Mouse (Mus musculus) kidney, postnatal 0 days (tissue): ENCODE results near the gene Tbc1d24. TPM values are rescaled to one million over a fixed set of nuclear protein-coding genes. Genes with fewer than 3 reads are reported as not detected.

Experiments used
- ATAC-seq: fragments of 200-750 bp; cut with Nextera tagmentation; replicated peaks from 2 replicates; pipeline ENCODE4 v1.8.0; 2017; ENCODE audit warnings: low read depth, moderate number of reproducible peaks, moderate TSS enrichment, moderate library complexity; ENCODE audit not compliant: low FRiP score
- DNase-seq: peaks from one replicate; pipeline ENCODE4 v3.0.0-alpha.2; 2016; ENCODE audit warnings: low spot score
- H3K27ac ChIP-seq: fragments of 300-500 bp; sonication (generic); 2 replicates; pipeline ENCODE4 v1.5.1; 2014; ENCODE audit warnings: mild to moderate bottlenecking
- H3K27me3 ChIP-seq: fragments of 300-500 bp; sonication (generic); 2 replicates; pipeline ENCODE4 v1.6.1; 2014; ENCODE audit warnings: low read length, mixed read lengths; ENCODE audit not compliant: insufficient read depth
- H3K36me3 ChIP-seq: fragments of 300-500 bp; sonication (generic); 2 replicates; pipeline ENCODE4 v1.6.1; 2014; ENCODE audit warnings: low read length, mixed read lengths; ENCODE audit not compliant: insufficient read depth
- H3K4me1 ChIP-seq: fragments of 300-500 bp; sonication (generic); replicated peaks from 2 replicates; pipeline ENCODE4 v1.6.1; 2014; ENCODE audit warnings: antibody characterized with exemption, low read length, mixed read lengths; ENCODE audit not compliant: insufficient read depth
- H3K4me2 ChIP-seq: fragments of 300-500 bp; sonication (generic); 2 replicates; pipeline ENCODE4 v1.6.1; 2014; ENCODE audit warnings: mild to moderate bottlenecking, low read length, moderate library complexity, mixed read lengths
- H3K4me3 ChIP-seq: fragments of 300-500 bp; sonication (generic); replicated peaks from 2 replicates; pipeline ENCODE4 v1.5.1; 2014; ENCODE audit warnings: low read depth, low read length
- H3K9ac ChIP-seq: fragments of 300-500 bp; sonication (generic); 2 replicates; pipeline ENCODE4 v1.6.1; 2014; ENCODE audit warnings: low read depth, low read length
- H3K9me3 ChIP-seq: fragments of 300-500 bp; sonication (generic); replicated peaks from 2 replicates; pipeline ENCODE4 v1.6.1; 2016; ENCODE audit warnings: low read length, inconsistent platforms, mixed read lengths
- CTCF ChIP-seq: IDR thresholded peaks from 2 replicates; pipeline ENCODE4 v1.5.1; 2016; ENCODE audit warnings: antibody characterized with exemption, low read depth, mild to moderate bottlenecking, moderate library complexity
- WGBS: fragments of 180-500 bp; shearing (Covaris S2); extraction: QIAGEN DNeasy Blood & Tissue Kit; methylation state at CpG from one replicate; pipeline ENCODE4 v1.1.7; 2014; 5-methylcytosine and 5-hydroxymethylcytosine counted together
- polyA plus RNA-seq: library from polyadenylated mRNA; unstranded; fragments of >200 nt; fragmentation: Nextera tagmentation; extraction: Ambion mirVana; gene quantifications from 2 replicates; pipeline ENCODE4 v1.2.1, GENCODE M21; 2015

The Tbc1d24 gene
- polyA plus RNA-seq, 1 experiment from 2014 or later: 2.3 TPM

DNA sequence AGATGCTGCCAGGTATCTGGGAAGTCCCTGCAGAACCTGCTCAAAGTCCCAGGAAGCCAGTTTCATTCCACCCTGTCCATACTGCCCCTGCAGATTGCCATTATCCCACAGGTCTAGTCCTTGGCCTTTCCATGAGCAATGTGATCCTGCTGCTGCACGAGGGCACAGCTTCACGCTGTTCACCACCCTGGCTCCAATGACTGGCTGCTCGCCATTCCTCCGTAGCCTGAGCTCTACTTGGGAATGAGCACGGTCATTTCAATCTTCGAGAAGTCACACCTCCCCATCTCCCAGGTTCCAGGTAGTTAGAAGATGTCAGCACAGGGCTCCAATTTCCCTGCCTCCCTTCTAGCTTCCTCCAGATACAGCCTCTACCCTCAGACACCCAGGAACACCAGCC, 48.2 kb downstream of the Tbc1d24 start:
- Histone ChIP-seq H3K27ac (no peak overlapping the region), H3K4me1 (no peaks in the 10 kb centered on the region), H3K27me3 (no peaks in the 10 kb centered on the region), H3K9me3 (no peaks in the 10 kb centered on the region), H3K36me3 (0 out of 2 replicates have a peak, but pooled peaks cover 3% of the 10 kb centered on the region), H3K9ac (no peak overlapping the region), H3K4me3 (no peak overlapping the region), H3K4me2 (no peak overlapping the region)
- no peak for TF ChIP-seq CTCF
- DNase-seq (no peak), ATAC-seq (no peak)
- WGBS: 87% methylated on average over 6 of the region's 6 CpGs

DNA sequence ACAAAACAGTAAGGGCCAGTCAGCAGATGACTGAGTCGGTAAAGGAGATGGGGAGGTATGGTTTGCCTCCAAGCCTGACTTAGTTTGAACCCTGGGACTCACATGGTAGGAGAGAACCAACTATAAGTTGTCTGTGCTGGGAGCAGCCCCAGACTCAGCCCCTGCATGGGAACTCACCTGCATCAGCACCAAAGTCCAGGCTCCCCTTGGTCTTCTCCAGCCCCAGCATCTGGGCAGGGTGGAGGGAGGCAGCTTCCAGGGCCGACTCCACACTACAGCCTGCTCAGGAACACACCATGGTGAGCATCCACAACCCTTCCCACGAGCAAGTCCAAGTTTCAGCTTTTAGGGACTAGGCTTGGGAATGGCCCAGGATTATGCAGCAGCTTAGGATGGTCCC, 49.0 kb downstream of the Tbc1d24 start:
- no peak overlapping the region for H3K4me2 ChIP-seq
- no peak for ATAC-seq
- 0 out of 2 replicates have a peak, but pooled peaks cover 3% of the 10 kb centered on the region for H3K36me3 ChIP-seq
- H3K27ac ChIP-seq: no peak overlapping the region
- H3K9me3 ChIP-seq: no peaks in the 10 kb centered on the region
- no peaks in the 10 kb centered on the region for H3K27me3 ChIP-seq
- DNase-seq: no peak
- H3K9ac ChIP-seq: no peak overlapping the region
- no peak overlapping the region for H3K4me3 ChIP-seq
- no peak for TF ChIP-seq CTCF
- WGBS: 82% methylated on average over 3 of the region's 3 CpGs
- no peaks in the 10 kb centered on the region for H3K4me1 ChIP-seq

DNA sequence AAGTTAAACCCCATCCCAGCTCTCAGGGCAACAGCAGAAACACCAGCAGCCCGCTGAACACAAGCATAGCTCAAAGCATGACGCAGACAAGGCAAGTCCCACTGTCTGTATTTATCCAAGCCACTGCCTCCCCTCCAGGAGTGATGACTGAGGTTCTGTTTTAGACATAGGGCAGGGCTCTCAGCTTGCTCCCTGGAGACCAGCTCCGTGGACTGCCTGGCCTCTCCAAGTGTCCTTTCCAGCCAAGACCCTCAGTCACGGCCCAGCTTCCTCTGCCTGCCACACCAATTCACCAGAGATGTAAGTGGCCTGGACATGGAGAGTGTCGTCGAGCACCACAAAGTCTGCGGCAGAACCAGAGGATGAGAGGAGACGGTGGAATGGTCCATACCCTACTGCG, 49.6 kb downstream of the Tbc1d24 start:
- no peak for ATAC-seq
- H3K27ac ChIP-seq: no peak overlapping the region
- no peak overlapping the region for H3K9ac ChIP-seq
- H3K27me3 ChIP-seq: no peaks in the 10 kb centered on the region
- H3K4me3 ChIP-seq: no peak overlapping the region
- no peak overlapping the region for H3K4me2 ChIP-seq
- 0 out of 2 replicates have a peak, but pooled peaks cover 3% of the 10 kb centered on the region for H3K36me3 ChIP-seq
- 90% methylated on average over 9 of the region's 9 CpGs for WGBS
- DNase-seq: no peak
- no peaks in the 10 kb centered on the region for H3K9me3 ChIP-seq
- no peak for TF ChIP-seq CTCF
- no peaks in the 10 kb centered on the region for H3K4me1 ChIP-seq

DNA sequence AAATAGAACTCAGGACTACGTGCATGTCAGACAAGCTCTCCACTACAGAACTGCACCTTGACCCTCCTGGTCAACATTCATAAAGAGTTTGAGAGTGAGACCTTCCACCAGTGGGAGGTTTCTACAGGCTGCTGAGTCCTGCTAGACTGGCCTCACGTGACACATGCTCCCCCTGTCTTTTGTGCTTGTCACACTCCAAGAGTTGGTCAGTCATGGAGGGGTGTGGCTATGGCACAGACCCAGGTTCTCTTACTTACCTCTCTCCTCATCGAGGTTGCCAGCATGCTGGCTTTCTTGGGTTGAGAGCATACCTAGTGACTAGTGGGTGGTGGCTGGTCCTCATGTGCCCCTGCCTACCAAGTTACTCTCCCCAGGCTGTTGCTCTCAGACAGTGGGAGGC, 50.9 kb downstream of the Tbc1d24 start:
- peak; percentile 19 for DNase-seq
- ATAC-seq: peak; percentile 64

DNA sequence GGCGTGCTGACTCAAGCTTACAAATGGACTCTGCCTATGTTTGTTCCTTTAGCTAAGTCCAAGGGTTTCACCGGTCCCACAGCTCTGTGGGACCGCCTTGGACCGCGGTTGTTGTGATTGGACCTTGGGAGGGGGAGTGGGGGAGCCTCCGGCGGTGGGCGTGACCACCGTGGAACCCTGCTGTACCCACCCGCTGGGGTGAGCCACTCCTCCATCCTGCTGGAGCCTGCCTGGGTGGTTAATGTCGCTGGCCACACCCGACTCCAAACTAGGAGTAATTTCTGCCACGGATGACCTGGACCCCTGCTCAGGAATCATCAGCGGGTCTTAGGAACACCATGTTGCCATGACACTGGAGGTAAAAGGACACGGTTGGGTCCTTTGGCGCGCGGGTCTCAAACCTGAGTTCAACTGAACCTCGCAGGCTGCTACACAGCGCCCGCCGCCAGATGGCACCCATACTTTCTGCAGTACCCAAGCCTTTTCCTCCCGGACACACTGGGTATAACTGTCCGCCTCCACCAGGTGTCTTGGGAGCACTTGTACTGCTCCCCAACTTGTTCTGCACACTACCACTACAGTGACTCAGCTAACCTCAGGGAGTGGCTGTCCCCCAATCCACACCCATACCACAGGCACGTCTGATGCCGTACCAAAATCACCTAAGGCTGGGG, 53.3 kb downstream of the Tbc1d24 start:
- Histone ChIP-seq H3K27me3 (no peaks in the 10 kb centered on the region), H3K4me3 (peak overlapping the region; percentile 30), H3K27ac (no peak overlapping the region), H3K36me3 (0 out of 2 replicates have a peak, but pooled peaks cover 3% of the 10 kb centered on the region), H3K9me3 (no peaks in the 10 kb centered on the region), H3K9ac (peak overlapping the region; percentile 43; the same call in 1 of the 2 replicates), H3K4me2 (peak overlapping the region; percentile 68), H3K4me1 (no peaks in the 10 kb centered on the region)
- ATAC-seq (peak; percentile 83), DNase-seq (peak; percentile 93)
- under 1% methylated on average over 25 of the region's 26 CpGs for WGBS
- TF ChIP-seq CTCF: peak; percentile 88

More for the DNA sequence above, 50.9 kb downstream of the Tbc1d24 start:
- 55% methylated on average over 3 of the region's 3 CpGs for WGBS
- H3K27me3 ChIP-seq: no peaks in the 10 kb centered on the region
- no peaks in the 10 kb centered on the region for H3K4me1 ChIP-seq
- peak; percentile 6; the same call in 1 of the 2 replicates for TF ChIP-seq CTCF
- H3K9ac ChIP-seq: no peak overlapping the region
- H3K36me3 ChIP-seq: 0 out of 2 replicates have a peak, but pooled peaks cover 3% of the 10 kb centered on the region
- no peak overlapping the region for H3K27ac ChIP-seq
- H3K4me2 ChIP-seq: no peak overlapping the region
- no peaks in the 10 kb centered on the region for H3K9me3 ChIP-seq
- H3K4me3 ChIP-seq: no peak overlapping the region

DNA sequence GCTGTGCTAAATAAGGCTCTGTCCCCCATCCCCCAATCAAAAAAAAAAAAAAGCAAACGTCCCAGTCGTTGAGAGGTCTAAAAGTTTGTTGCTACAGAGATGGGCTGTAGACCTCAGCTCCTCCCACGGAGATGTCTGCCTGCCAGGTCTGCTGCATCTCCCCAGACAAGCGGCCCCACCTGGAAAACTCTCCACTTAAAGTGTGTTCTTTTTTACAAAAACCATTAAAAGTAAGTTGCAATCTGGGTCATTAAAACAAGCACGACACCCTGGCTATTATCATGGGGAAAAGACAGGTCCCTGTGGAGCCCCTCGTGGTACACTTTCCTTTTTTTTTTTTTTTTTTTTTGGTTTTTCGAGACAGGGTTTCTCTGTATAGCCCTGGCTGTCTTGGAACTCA, 54.0 kb downstream of the Tbc1d24 start:
- Histone ChIP-seq H3K4me1 (no peaks in the 10 kb centered on the region), H3K27me3 (no peaks in the 10 kb centered on the region), H3K9me3 (no peaks in the 10 kb centered on the region), H3K27ac (no peak overlapping the region), H3K36me3 (0 out of 2 replicates have a peak, but pooled peaks cover 3% of the 10 kb centered on the region), H3K4me2 (peak overlapping the region; percentile 68), H3K4me3 (peak overlapping the region; percentile 30), H3K9ac (peak overlapping the region; percentile 43; the same call in 1 of the 2 replicates)
- DNase-seq (no peak), ATAC-seq (no peak)
- TF ChIP-seq CTCF: no peak
- 8% methylated on average over 7 of the region's 7 CpGs for WGBS
